Mouse (Mus musculus): Measurements from ENCODE around the gene Crabp2.

DNA sequence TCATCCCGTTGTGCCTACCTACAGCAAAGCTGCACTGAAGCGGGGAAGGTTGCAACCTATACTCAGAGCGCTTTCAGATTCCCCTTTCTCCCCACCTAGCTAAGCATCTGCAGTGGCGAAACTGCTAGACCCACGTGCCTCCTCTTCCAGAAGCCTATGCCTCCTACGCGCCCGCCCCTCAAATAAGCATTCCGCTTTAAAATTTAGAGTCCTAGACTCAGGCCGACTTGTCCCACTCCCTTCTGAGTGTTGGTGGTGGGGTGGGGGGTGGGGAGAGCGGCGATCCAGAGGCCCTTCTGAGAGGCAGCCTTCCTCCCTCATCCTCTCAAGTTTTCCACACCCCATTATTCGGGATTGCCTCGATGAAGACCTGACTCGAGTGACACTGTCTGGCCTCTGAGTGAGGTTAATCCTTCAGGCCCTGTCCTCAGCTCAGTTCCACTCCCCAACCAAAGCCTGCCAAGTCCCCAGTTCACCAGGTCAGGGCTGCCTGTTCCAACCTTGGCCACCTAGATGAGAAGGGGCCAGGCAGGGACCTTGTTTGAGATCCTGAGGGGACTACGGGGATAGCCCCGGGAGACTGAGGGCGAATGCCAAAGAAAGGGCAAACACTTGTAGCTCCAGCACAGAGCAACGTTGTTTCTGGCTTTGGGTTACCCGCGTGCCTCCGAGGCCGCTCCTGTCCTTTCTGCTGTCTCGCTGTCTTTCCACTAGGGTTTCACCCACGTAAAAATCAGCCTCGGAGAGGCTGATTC, 1.2 kb upstream of the Crabp2 start:
- TF ChIP-seq USF1 (IDR thresholded peaks at IDR 0.05; ENCODE audit: low read depth, low read length) (no peak), POLR2A (IDR thresholded peaks at IDR 0.05; ENCODE audit: low read depth, low read length) (no peak), CTCF (conservative IDR thresholded peaks at IDR 0.05 in 1 of 2, IDR thresholded peaks at IDR 0.05 in 1 of 2; ENCODE audit: low read depth in 2 of 2, low read length in 2 of 2) (no peak)
